Mouse (Mus musculus): Measurements from ENCODE around the gene Fmod.

- TF ChIP-seq HCFC1 (IDR thresholded peaks at IDR 0.05; ENCODE audit: borderline replicate concordance, insufficient read depth, low read length) (no peak), ZNF384 (IDR thresholded peaks at IDR 0.05; ENCODE audit: low read depth, low read length) (no peak), CHD2 (IDR thresholded peaks at IDR 0.05; ENCODE audit: low read depth, low read length) (no peak), MAFK (IDR thresholded peaks at IDR 0.05; ENCODE audit: insufficient read depth, low read depth, low read length) (no peak), ZC3H11A (IDR thresholded peaks at IDR 0.05; ENCODE audit: borderline replicate concordance, low read depth, low read length) (no peak)
Observed at GRCm38 (mm10) chr1:134089074-134089473, 52.0 kb downstream of the Fmod start.

Data from ES-E14 (cell line).